Mouse (Mus musculus): ENCODE results near the gene Etfbkmt. TPM values are rescaled to one million over a fixed set of nuclear protein-coding genes. Genes with fewer than 3 reads are reported as not detected.

Gene Etfbkmt
- total RNA-seq (2018; cell fraction: chromatin; rRNA removed) = 10 to 100 TPM in 2 of 26 experiments, 1 to 10 TPM in 17, under 1 TPM in 1, not detected in 6; 0.99 to 21.2 (median 2.5) TPM
- 1 to 10 TPM in 22 of 26 experiments, under 1 TPM in 4; 0.48 to 6.4 (median 1.9) TPM for total RNA-seq (2018; cell fraction: cytosol; rRNA removed)
- 10 to 100 TPM in 2 of 26 experiments, 1 to 10 TPM in 20, under 1 TPM in 3, not detected in 1; 0.52 to 23.4 (median 2.0) TPM for total RNA-seq (2018; cell fraction: nucleus; rRNA removed)
- 1.9 to 5.2 TPM (median 2.9 TPM) in 3 replicates for polyA plus RNA-seq (2018)

DNA sequence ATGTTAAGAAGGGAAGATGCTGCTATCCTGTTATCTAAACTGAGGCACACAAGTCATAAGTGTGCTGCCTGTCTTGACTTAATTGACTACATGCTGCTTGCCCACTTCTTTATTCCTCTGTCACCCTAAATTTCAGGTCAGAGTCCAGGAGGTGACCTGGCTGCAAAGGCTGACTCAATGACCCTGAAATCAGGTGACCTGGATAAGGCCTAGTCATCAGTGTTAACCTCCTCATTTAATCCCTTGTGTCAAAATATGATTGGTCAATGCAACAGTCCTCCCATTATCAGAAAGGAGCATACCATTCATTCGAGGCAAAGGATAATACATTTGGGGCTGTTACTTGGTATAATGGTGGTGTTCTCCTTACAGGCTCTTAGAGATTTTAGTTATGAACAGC lies at the start of gene Etfbkmt:
Gene Etfbkmt (plus strand): TSS at position 379 of the 400 bp plus-strand sequence.
- Histone ChIP-seq H3K79me2 (ENCODE audit: inconsistent target) (no peaks in the 10 kb centered on the region), H3K4me3 (ENCODE audit: inconsistent target) (no peak within 1 kb of the TSS), H3K27ac (no peak within 1 kb of the TSS), H3K36me3 (ENCODE audit: inconsistent target) (no peaks in the 10 kb centered on the region)
- WGBS (ENCODE audit: missing documents) = 90% methylated on average over 1 of the region's 1 CpGs

GRCm38 (mm10) chr6:149092406-149092805 lies 47.2 kb upstream of the Etfbkmt start:
- Histone ChIP-seq H3K27ac (no peak overlapping the region), H3K4me3 (ENCODE audit: inconsistent target) (no peak overlapping the region), H3K36me3 (ENCODE audit: inconsistent target) (no peaks in the 10 kb centered on the region), H3K79me2 (ENCODE audit: inconsistent target) (no peaks in the 10 kb centered on the region)
- WGBS (ENCODE audit: missing documents) = 91% methylated on average over 6 of the region's 6 CpGs

DNA sequence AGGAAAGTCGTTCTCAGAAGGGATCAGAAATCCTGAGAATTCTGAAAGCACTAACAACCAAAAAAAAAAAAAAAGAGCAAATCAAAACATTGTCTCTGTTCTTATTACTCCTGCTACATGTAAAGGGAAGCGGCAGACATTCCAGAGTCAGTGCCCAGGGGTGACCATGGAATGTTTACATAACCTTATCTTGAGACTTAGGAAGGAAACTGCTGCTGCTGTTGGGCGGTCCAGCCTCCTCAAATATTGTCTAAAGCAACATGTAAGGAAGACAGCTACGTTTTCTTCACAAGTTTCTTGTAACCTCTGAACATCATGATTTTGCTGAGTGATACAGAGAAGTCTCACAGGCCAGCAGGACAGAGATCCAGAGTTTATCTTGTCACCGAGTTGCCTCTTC lies 46.2 kb upstream of the Etfbkmt start:
- 74% methylated on average over 5 of the region's 5 CpGs for WGBS (ENCODE audit: missing documents)

GRCm38 (mm10) chr6:149094555-149094954 lies 45.1 kb upstream of the Etfbkmt start:
- Histone ChIP-seq H3K4me3 (ENCODE audit: inconsistent target) (no peak overlapping the region), H3K36me3 (ENCODE audit: inconsistent target) (no peaks in the 10 kb centered on the region), H3K79me2 (ENCODE audit: inconsistent target) (no peaks in the 10 kb centered on the region), H3K27ac (no peak overlapping the region)
- 0% methylated on average over 1 of the region's 1 CpGs for WGBS (ENCODE audit: missing documents)

More for the DNA sequence above, 46.2 kb upstream of the Etfbkmt start:
- no peaks in the 10 kb centered on the region for H3K79me2 ChIP-seq (ENCODE audit: inconsistent target)
- no peak overlapping the region for H3K27ac ChIP-seq
- no peak overlapping the region for H3K4me3 ChIP-seq (ENCODE audit: inconsistent target)
- H3K36me3 ChIP-seq (ENCODE audit: inconsistent target) = no peaks in the 10 kb centered on the region

DNA sequence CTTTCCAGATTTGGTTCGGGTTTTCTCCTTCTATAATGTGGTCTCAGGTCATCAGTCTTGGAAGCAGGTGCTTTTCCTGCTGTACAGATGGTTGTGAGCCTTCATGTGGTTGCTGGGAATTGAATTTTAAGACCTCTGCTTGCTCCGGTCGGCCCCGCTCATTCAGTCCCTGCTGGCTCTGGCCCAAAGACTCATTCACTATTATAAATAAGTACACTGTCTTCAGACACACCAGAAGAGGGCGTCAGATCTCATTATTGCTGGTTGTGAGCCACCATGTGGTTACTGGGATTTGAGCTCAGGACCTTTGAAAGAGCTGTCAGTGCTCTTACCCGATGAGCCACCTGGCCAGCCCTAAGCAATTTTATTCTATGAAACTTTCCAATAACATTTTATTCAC lies 44.3 kb upstream of the Etfbkmt start:
- no peaks in the 10 kb centered on the region for H3K79me2 ChIP-seq (ENCODE audit: inconsistent target)
- WGBS (ENCODE audit: missing documents) = 74% methylated on average over 6 of the region's 6 CpGs
- no peak overlapping the region for H3K4me3 ChIP-seq (ENCODE audit: inconsistent target)
- H3K36me3 ChIP-seq (ENCODE audit: inconsistent target) = no peaks in the 10 kb centered on the region
- no peak overlapping the region for H3K27ac ChIP-seq

DNA sequence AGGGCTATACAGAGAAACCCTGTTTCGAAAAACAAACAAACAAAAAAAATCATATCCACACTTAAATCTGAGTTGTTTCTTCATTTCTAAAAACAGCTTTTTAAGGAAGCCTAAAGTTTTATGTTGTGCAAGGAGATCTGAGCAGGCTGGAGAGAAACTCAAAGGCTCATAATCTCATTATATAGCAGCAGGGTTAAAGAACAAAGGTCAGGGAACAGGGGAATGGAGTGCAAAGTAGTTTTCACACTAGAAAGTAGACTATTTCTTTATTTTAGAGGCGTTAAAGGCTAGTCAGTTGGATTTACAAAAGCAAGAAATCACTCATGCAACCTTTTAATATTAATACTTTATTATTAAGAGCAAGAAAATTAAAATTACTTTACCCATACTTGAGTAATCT lies 43.4 kb upstream of the Etfbkmt start:
- 91% methylated on average over 2 of the region's 2 CpGs for WGBS (ENCODE audit: missing documents)
- no peak overlapping the region for H3K4me3 ChIP-seq (ENCODE audit: inconsistent target)

DNA sequence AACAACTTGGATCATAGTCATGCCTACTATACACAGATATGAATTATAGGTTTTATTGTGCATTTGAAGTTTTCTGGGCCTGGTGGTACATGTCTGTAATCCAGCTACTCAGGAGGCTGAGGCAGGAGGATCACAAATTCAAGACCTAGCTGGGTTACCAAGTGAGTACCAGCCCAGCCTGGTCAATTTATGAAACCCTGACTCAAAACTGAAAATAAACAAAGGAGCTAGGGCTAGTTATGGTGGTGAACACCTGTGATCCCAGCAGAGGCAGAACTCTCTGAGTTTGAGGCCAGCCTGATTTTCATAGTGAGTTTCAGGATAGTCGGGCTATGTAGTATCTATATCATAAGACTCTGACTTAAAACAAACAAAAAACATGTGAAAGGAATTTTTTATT lies 42.4 kb upstream of the Etfbkmt start:
- 100% methylated on average over 1 of the region's 1 CpGs for WGBS (ENCODE audit: missing documents)
- no peaks in the 10 kb centered on the region for H3K36me3 ChIP-seq (ENCODE audit: inconsistent target)
- no peaks in the 10 kb centered on the region for H3K79me2 ChIP-seq (ENCODE audit: inconsistent target)
- no peak overlapping the region for H3K4me3 ChIP-seq (ENCODE audit: inconsistent target)
- H3K27ac ChIP-seq = no peak overlapping the region

More for the DNA sequence above, 43.4 kb upstream of the Etfbkmt start:
- no peak overlapping the region for H3K27ac ChIP-seq
- H3K36me3 ChIP-seq (ENCODE audit: inconsistent target) = no peaks in the 10 kb centered on the region
- no peaks in the 10 kb centered on the region for H3K79me2 ChIP-seq (ENCODE audit: inconsistent target)

GRCm38 (mm10) chr6:149098993-149099392 lies 40.7 kb upstream of the Etfbkmt start:
- Histone ChIP-seq H3K36me3 (ENCODE audit: inconsistent target) (no peaks in the 10 kb centered on the region), H3K79me2 (ENCODE audit: inconsistent target) (no peaks in the 10 kb centered on the region), H3K4me3 (ENCODE audit: inconsistent target) (no peak overlapping the region), H3K27ac (no peak overlapping the region)

GRCm38 (mm10) chr6:149100174-149101075 lies 39.2 kb upstream of the Etfbkmt start:
- Histone ChIP-seq H3K36me3 (ENCODE audit: inconsistent target) (no peaks in the 10 kb centered on the region), H3K79me2 (ENCODE audit: inconsistent target) (no peaks in the 10 kb centered on the region), H3K4me3 (ENCODE audit: inconsistent target) (peak overlapping the region; percentile 7; the same call in 1 of the 2 replicates), H3K27ac (no peak overlapping the region)
- 10% methylated on average over 50 of the region's 52 CpGs for WGBS (ENCODE audit: missing documents)

GRCm38 (mm10) chr6:149101076-149101942 lies 38.3 kb upstream of the Etfbkmt start, which contains the start of gene Dennd5b:
Gene Dennd5b (minus strand): TSS chr6:149101680.
- under 1% methylated on average over 121 of the region's 124 CpGs for WGBS (ENCODE audit: missing documents)
- Histone ChIP-seq H3K27ac (no peak within 1 kb of the TSS), H3K4me3 (ENCODE audit: inconsistent target) (peak within 1 kb of the TSS; percentile 28; the same call in 1 of the 2 replicates), H3K36me3 (ENCODE audit: inconsistent target) (no peaks in the 10 kb centered on the region), H3K79me2 (ENCODE audit: inconsistent target) (no peaks in the 10 kb centered on the region)

- H3K79me2 ChIP-seq (ENCODE audit: inconsistent target) = no peaks in the 10 kb centered on the region
Measured at GRCm38 (mm10) chr6:149101943-149102243, 37.8 kb upstream of the Etfbkmt start.

DNA sequence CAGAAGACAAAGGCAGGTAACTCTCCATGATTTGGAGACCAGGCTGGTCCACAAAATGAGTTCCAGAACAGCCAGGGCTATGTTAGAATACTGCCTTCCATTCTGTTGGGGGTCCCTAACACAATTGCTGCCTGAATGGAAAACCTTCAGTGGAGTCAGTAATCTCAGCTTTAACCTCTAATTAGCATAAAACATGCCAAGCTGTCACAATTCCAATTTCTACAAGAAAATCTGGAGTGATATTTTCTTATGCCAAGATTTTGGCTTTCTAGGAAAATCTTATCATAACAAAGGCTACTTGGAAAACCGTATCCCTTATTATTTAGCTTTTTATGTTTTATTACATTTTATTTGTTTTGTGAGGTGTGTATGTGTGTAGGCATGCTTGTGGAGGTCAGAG lies 36.2 kb upstream of the Etfbkmt start:
- Histone ChIP-seq H3K79me2 (ENCODE audit: inconsistent target) (no peaks in the 10 kb centered on the region), H3K27ac (no peak overlapping the region), H3K36me3 (ENCODE audit: inconsistent target) (no peaks in the 10 kb centered on the region), H3K4me3 (ENCODE audit: inconsistent target) (no peak overlapping the region)
- 100% methylated on average over 1 of the region's 1 CpGs for WGBS (ENCODE audit: missing documents)

More at GRCm38 (mm10) chr6:149101943-149102243, 37.8 kb upstream of the Etfbkmt start:
- no peak overlapping the region for H3K27ac ChIP-seq
- no peaks in the 10 kb centered on the region for H3K36me3 ChIP-seq (ENCODE audit: inconsistent target)
- 19% methylated on average over 7 of the region's 7 CpGs for WGBS (ENCODE audit: missing documents)
- H3K4me3 ChIP-seq (ENCODE audit: inconsistent target) = peak overlapping the region; percentile 28; the same call in 1 of the 2 replicates

DNA sequence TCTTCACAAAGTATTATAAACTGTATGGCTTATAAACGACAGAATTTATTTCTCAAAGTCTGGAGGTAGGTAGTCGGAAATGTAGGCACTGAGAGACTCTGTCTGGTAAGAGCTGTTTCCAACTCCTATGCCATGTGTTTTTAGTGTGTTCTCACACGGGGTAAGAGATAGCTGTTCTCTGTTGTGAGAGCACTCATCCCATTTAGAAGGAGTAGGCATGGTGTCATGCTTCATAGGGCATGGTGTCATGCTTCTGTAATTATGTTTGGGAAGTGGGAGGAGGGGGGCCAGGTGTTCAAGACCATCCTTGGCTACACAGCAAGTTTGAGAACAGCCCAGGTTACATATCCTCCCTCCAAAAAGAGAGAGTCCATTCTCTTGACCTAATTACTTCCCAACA lies 32.0 kb upstream of the Etfbkmt start:
- WGBS (ENCODE audit: missing documents) = 93% methylated on average over 3 of the region's 3 CpGs
- Histone ChIP-seq H3K4me3 (ENCODE audit: inconsistent target) (no peak overlapping the region), H3K36me3 (ENCODE audit: inconsistent target) (no peaks in the 10 kb centered on the region), H3K79me2 (ENCODE audit: inconsistent target) (no peaks in the 10 kb centered on the region), H3K27ac (no peak overlapping the region)

GRCm38 (mm10) chr6:149108909-149109308 lies 30.7 kb upstream of the Etfbkmt start:
- Histone ChIP-seq H3K4me3 (ENCODE audit: inconsistent target) (no peak overlapping the region), H3K36me3 (ENCODE audit: inconsistent target) (no peaks in the 10 kb centered on the region), H3K27ac (no peak overlapping the region), H3K79me2 (ENCODE audit: inconsistent target) (no peaks in the 10 kb centered on the region)
- WGBS (ENCODE audit: missing documents) = 76% methylated on average over 2 of the region's 2 CpGs

Measured in macrophage (primary cell).